8 mouse cellular contexts compared by ENCODE assay signal in the genomic region with DNA sequence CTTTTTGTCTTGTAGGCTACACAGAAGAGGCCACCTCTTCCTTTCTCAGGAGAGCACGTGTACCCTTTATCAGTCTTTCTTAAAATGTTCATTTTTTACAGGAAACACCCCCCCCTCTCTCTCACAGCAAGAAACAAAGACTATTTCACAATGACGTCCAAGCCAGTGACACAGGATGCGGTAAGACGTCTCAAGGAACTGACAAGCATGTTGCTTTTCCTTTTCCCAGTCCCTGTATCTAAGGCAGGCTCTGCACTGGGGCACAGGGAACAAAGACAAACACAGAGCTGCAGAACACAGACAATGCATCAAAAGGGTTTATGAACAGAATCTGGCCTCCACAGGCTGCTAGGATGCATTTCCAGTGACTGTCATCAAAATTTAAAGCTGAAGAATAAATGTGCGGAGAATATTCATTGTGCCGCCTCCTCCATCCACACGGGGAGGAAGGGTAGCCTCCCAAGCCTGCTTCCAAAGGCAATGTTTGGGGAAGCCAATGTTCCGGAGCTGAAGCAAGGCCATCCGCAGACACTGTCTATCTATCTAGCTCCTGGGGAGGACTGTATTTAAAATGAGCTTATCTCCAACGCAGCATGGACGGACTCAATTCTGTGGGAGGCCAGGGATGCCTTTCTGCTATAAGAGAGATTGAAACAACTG. TPM values are rescaled to one million over a fixed set of nuclear protein-coding genes. Genes with fewer than 3 reads are reported as not detected.
DNase-seq lines count a peak whose midpoint lies in the region; ATAC-seq and TF ChIP-seq lines count a peak whose summit lies in the region.

No protein-coding gene starts in this region.

- no peak overlapping the region for H3K4me2 ChIP-seq in kidney, postnatal 0 days (ENCODE audit: low read length)
- no peak overlapping the region for H3K4me2 ChIP-seq in forebrain, embryonic 15.5 days (replicated peaks)

- no peak overlapping the region for H3K4me3 ChIP-seq in kidney, postnatal 0 days (replicated peaks; ENCODE audit: low read depth, low read length)
- H3K4me3 ChIP-seq in bone marrow, adult 2 months (replicated peaks; ENCODE audit: control insufficient read depth, low read depth, low read length), result no peak overlapping the region
- H3K4me3 ChIP-seq in forebrain, embryonic 15.5 days, result no peak overlapping the region

- peak; percentile 59 for DNase-seq in kidney, postnatal 0 days (ENCODE audit: low spot score)
- DNase-seq in kidney, adult 9 months, result no peak
- no peak for DNase-seq in yolk sac, embryonic 10.5 days (ENCODE audit: low spot score)
- DNase-seq in embryo, embryonic 10 days (ENCODE audit: low spot score), result no peak

- WGBS in kidney, postnatal 0 days, result 49% methylated on average over 11 of the region's 11 CpGs
- WGBS in bone marrow, adult 2 months, result 33% methylated on average over 11 of the region's 11 CpGs
- WGBS in forebrain, embryonic 15.5 days, result 65% methylated on average over 11 of the region's 11 CpGs

- no peak for ATAC-seq in kidney, postnatal 0 days (replicated peaks; ENCODE audit: low FRiP score, low read depth)
- no peak for ATAC-seq in forebrain, embryonic 15.5 days (replicated peaks)
- ATAC-seq in megakaryocyte progenitor cell, adult 5-6 weeks (replicated peaks; ENCODE audit: poor library complexity), result peak; percentile 77
- no peak for ATAC-seq in erythroid progenitor cell, adult 5-6 weeks (replicated peaks; ENCODE audit: low FRiP score, poor library complexity, severe bottlenecking)

- H3K9ac ChIP-seq in kidney, postnatal 0 days (ENCODE audit: low read depth, low read length), result no peak overlapping the region
- H3K9ac ChIP-seq in forebrain, embryonic 15.5 days (replicated peaks), result no peak overlapping the region

- TF ChIP-seq CTCF in kidney, postnatal 0 days (IDR thresholded peaks at IDR 0.05; ENCODE audit: low read depth), result no peak
- no peak for TF ChIP-seq CTCF in bone marrow, adult 2 months (IDR thresholded peaks at IDR 0.05; ENCODE audit: control insufficient read depth, insufficient read depth, low read length)

- H3K4me1 ChIP-seq in kidney, postnatal 0 days (replicated peaks; ENCODE audit: insufficient read depth, low read length), result peaks cover 4% of the 10 kb centered on the region; the same call in 1 of the 2 replicates
- peaks cover 4% of the 10 kb centered on the region; the same call in 1 of the 2 replicates for H3K4me1 ChIP-seq in bone marrow, adult 2 months (ENCODE audit: control insufficient read depth, insufficient read depth, low read length)
- no peaks in the 10 kb centered on the region for H3K4me1 ChIP-seq in forebrain, embryonic 15.5 days

- H3K9me3 ChIP-seq in kidney, postnatal 0 days (replicated peaks; ENCODE audit: low read length), result no peaks in the 10 kb centered on the region
- no peaks in the 10 kb centered on the region for H3K9me3 ChIP-seq in forebrain, embryonic 15.5 days

- H3K27ac ChIP-seq in kidney, postnatal 0 days, result peak overlapping the region; percentile 54
- peak overlapping the region; percentile 54 for H3K27ac ChIP-seq in bone marrow, adult 2 months (ENCODE audit: control insufficient read depth, insufficient read depth, low read depth, low read length, poor library complexity)
- H3K27ac ChIP-seq in forebrain, embryonic 15.5 days (replicated peaks), result peak overlapping the region; percentile 60

- no peaks in the 10 kb centered on the region for H3K36me3 ChIP-seq in kidney, postnatal 0 days (ENCODE audit: insufficient read depth, low read length)
- peaks cover 6% of the 10 kb centered on the region; the same call in 1 of the 2 replicates for H3K36me3 ChIP-seq in forebrain, embryonic 15.5 days

- no peak for TF ChIP-seq POLR2A in bone marrow, adult 2 months (IDR thresholded peaks at IDR 0.05; ENCODE audit: borderline replicate concordance, control insufficient read depth, low read depth, low read length)

- H3K27me3 ChIP-seq in kidney, postnatal 0 days (ENCODE audit: insufficient read depth, low read length), result no peaks in the 10 kb centered on the region
- no peaks in the 10 kb centered on the region for H3K27me3 ChIP-seq in forebrain, embryonic 15.5 days

RNA-seq across cellular contexts. Expression of a gene that starts 48.7 kb away (rescaled TPM):
- polyA plus RNA-seq in kidney, postnatal 0 days (2015; fragmentation: Nextera tagmentation; extraction: Ambion mirVana), result 3.3 and 3.5 TPM in 2 replicates
- polyA plus RNA-seq in bone marrow, adult 2 months (2011; ENCODE audit: insufficient read depth, insufficient read length, low replicate concordance, missing spikeins), result 4.4 and 13.4 TPM in 2 replicates
- 5.5 and 6.9 TPM in 2 replicates for polyA plus RNA-seq in forebrain, embryonic 15.5 days (2015; fragmentation: Nextera tagmentation; extraction: Ambion mirVana)
- 54.0 and 58.6 TPM in 2 replicates for total RNA-seq in megakaryocyte progenitor cell, adult 5-6 weeks (2015)
- total RNA-seq in megakaryocyte progenitor cell, adult 5-6 weeks (2017), result 45.6 and 50.2 TPM in 2 replicates
- total RNA-seq in erythroid progenitor cell, adult 5-6 weeks (2015; ENCODE audit: low replicate concordance), result 8.8 and 11.9 TPM in 2 replicates
- total RNA-seq in erythroid progenitor cell, adult 5-6 weeks (2017; ENCODE audit: low replicate concordance), result 5.9 and 6.7 TPM in 2 replicates
